In the genomic region with DNA sequence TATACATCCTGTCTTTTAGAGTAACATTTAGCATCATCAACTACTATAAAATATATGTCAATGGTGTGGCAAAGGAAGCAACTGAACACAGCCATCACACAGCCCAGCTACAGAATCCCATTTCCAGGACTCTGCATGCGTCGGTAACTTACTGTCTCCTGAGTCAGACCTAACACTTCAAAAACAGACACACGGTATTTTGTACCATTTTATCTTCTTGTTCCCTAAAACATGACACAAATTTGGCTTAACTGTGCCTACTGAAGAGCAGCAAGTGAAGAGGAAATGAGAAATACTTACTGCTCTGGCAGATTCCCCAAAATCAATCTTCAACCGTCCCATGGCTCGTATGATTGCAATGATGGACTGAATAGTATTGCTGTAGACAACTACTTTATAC, we compare ENCODE assay signal across 27 mouse cellular contexts. TPM values are rescaled to one million over a fixed set of nuclear protein-coding genes. Genes with fewer than 3 reads are reported as not detected.
DNase-seq lines count a peak whose midpoint lies in the region; TF ChIP-seq lines count a peak whose summit lies in the region.
"Had no signal": no experiment of that assay in that cellular context is flagged by ENCODE, and none has a peak within 500 bp of the region (broad histone marks: within the 10 kb centered on the region; RNA-seq: fewer than 3 reads in every experiment).

No protein-coding gene starts in this region.

- H3K27ac ChIP-seq in heart, adult 2 months, result no peak overlapping the region
- H3K27ac ChIP-seq in MEL (ENCODE audit: control insufficient read depth, low read depth, low read length), result no peak overlapping the region
- peak overlapping the region; percentile 6; the same call in 1 of the 2 replicates for H3K27ac ChIP-seq in small intestine, adult 2 months (ENCODE audit: insufficient read depth, low read depth, low read length)
- H3K27ac ChIP-seq in kidney, adult 2 months (ENCODE audit: insufficient read depth, low read depth, low read length), result no peak overlapping the region
- H3K27ac ChIP-seq: embryonic facial prominence, embryonic 10.5 days; embryonic facial prominence, embryonic 13.5 days; forebrain, embryonic 12.5 days; forebrain, embryonic 15.5 days; heart, embryonic 10.5 days; heart, embryonic 13.5 days; hindbrain, embryonic 12.5 days; hindbrain, embryonic 15.5 days had no signal

- TF ChIP-seq POLR2A in heart, adult 2 months (IDR thresholded peaks at IDR 0.05; ENCODE audit: insufficient read depth, low read depth, low read length), result no peak
- no peak for TF ChIP-seq POLR2A in MEL (IDR thresholded peaks at IDR 0.05; ENCODE audit: control insufficient read depth in 1 of 2, insufficient read depth in 1 of 2, low read depth in 1 of 2, low read length in 2 of 2, poor library complexity in 1 of 2)
- TF ChIP-seq POLR2A in small intestine, adult 2 months (IDR thresholded peaks at IDR 0.05; ENCODE audit: low read depth, low read length), result no peak
- TF ChIP-seq POLR2A in kidney, adult 2 months (IDR thresholded peaks at IDR 0.05; ENCODE audit: low read depth, low read length), result no peak

- no peak for TF ChIP-seq CTCF in heart, adult 2 months (IDR thresholded peaks at IDR 0.05)
- TF ChIP-seq CTCF in MEL (IDR thresholded peaks at IDR 0.05 in 2 of 3, conservative IDR thresholded peaks at IDR 0.05 in 1 of 3; ENCODE audit: control insufficient read depth in 1 of 3, insufficient read depth in 1 of 3, low read depth in 2 of 3, low read length in 3 of 3, poor library complexity in 1 of 3, severe bottlenecking in 1 of 3), result no peak
- no peak for TF ChIP-seq CTCF in small intestine, adult 2 months (IDR thresholded peaks at IDR 0.05; ENCODE audit: extremely low read depth, insufficient read length, insufficient replicate concordance, low read depth, low read length)
- no peak for TF ChIP-seq CTCF in kidney, adult 2 months (conservative IDR thresholded peaks at IDR 0.05; ENCODE audit: insufficient read depth, insufficient read length, low read depth, low read length)

- no peak overlapping the region for H3K4me3 ChIP-seq in heart, adult 2 months
- no peak overlapping the region for H3K4me3 ChIP-seq in MEL (ENCODE audit: control insufficient read depth in 1 of 2, insufficient read depth in 1 of 2, low read depth in 2 of 2, low read length in 2 of 2)
- H3K4me3 ChIP-seq in small intestine, adult 2 months (ENCODE audit: low read depth, low read length), result no peak overlapping the region
- H3K4me3 ChIP-seq in kidney, adult 2 months (ENCODE audit: insufficient read depth, low read depth, low read length), result no peak overlapping the region
- H3K4me3 ChIP-seq: embryonic facial prominence, embryonic 10.5 days; embryonic facial prominence, embryonic 13.5 days; erythroblast, embryonic 14.5 days; forebrain, embryonic 12.5 days; forebrain, embryonic 15.5 days; heart, embryonic 10.5 days; heart, embryonic 13.5 days; hindbrain, embryonic 12.5 days; hindbrain, embryonic 15.5 days had no signal

- peaks cover 1% of the 10 kb centered on the region for H3K4me1 ChIP-seq in heart, adult 2 months (ENCODE audit: control insufficient read depth, insufficient read depth, low read length)
- peaks cover under 1 to 27% of the 10 kb centered on the region in 2 experiments for H3K4me1 ChIP-seq in MEL (ENCODE audit: control insufficient read depth in 1 of 2, insufficient read depth in 2 of 2, low read length in 2 of 2)
- peaks cover 14% of the 10 kb centered on the region; the same call in 1 of the 2 replicates for H3K4me1 ChIP-seq in small intestine, adult 2 months (ENCODE audit: control insufficient read depth, insufficient read depth, insufficient read length, low read length)
- no peaks in the 10 kb centered on the region; the same call in 1 of the 2 replicates for H3K4me1 ChIP-seq in kidney, adult 2 months (ENCODE audit: control insufficient read depth, insufficient read depth, low read length)
- H3K4me1 ChIP-seq: forebrain, embryonic 12.5 days; forebrain, embryonic 15.5 days had no signal

- no peaks in the 10 kb centered on the region for H3K79me2 ChIP-seq in heart, adult 2 months (replicated peaks; ENCODE audit: control insufficient read depth, insufficient read depth, low read length)
- peaks cover 12% of the 10 kb centered on the region for H3K79me2 ChIP-seq in MEL (ENCODE audit: control insufficient read depth, insufficient read depth, low read length, poor library complexity)

- no peak for TF ChIP-seq RAD21 in MEL (IDR thresholded peaks at IDR 0.05; ENCODE audit: low read depth, low read length)

- peak; percentile 58 for DNase-seq in heart, adult 11 months
- DNase-seq in heart, adult 2 months, result no peak
- DNase-seq in A20 (ENCODE audit: low read depth, low spot score), result peak; percentile 12
- no peak for DNase-seq in MEL (ENCODE audit: low read depth, low spot score)
- no peak for DNase-seq in kidney, adult 2 months
- DNase-seq: adrenal gland, postnatal 14 days; cerebellum, adult 11-12 months; cerebellum, adult 8-10 months; cerebellum, postnatal 10 days; cerebellum, postnatal 36 days; embryo, embryonic 11 days; gastrocnemius, postnatal 36 days; heart, adult 18-20 months; heart, postnatal 14 days; heart, postnatal 4 days had no signal

- intact Hi-C loops in heart, adult 2 months (cut with DNase I), result no loop called here

- 0 out of 2 replicates have a peak, but pooled peaks cover 2% of the 10 kb centered on the region for H3K36me3 ChIP-seq in heart, adult 2 months (ENCODE audit: control insufficient read depth, insufficient read depth, low read length)
- H3K36me3 ChIP-seq in MEL (ENCODE audit: control insufficient read depth in 1 of 2, insufficient read depth in 2 of 2, low read length in 2 of 2), result peaks cover 29 to 36% of the 10 kb centered on the region in 2 experiments
- H3K36me3 ChIP-seq in small intestine, adult 2 months (ENCODE audit: control insufficient read depth, insufficient read depth, low read length), result peaks cover 27% of the 10 kb centered on the region
- H3K36me3 ChIP-seq in kidney, adult 2 months (ENCODE audit: control insufficient read depth, insufficient read depth, low read length), result peaks cover 1% of the 10 kb centered on the region

- no peaks in the 10 kb centered on the region for H3K27me3 ChIP-seq in heart, adult 2 months (ENCODE audit: control insufficient read depth, insufficient read depth, low read length)
- no peaks in the 10 kb centered on the region for H3K27me3 ChIP-seq in MEL (ENCODE audit: control insufficient read depth in 1 of 2, insufficient read depth in 2 of 2, low read length in 2 of 2)
- H3K27me3 ChIP-seq in small intestine, adult 2 months (ENCODE audit: control insufficient read depth, insufficient read depth, low read length), result no peaks in the 10 kb centered on the region
- no peaks in the 10 kb centered on the region for H3K27me3 ChIP-seq in kidney, adult 2 months (replicated peaks; ENCODE audit: control insufficient read depth, insufficient read depth, low read length)
- H3K27me3 ChIP-seq: embryonic facial prominence, embryonic 13.5 days; forebrain, embryonic 12.5 days; forebrain, embryonic 15.5 days; heart, embryonic 13.5 days; hindbrain, embryonic 12.5 days; hindbrain, embryonic 15.5 days; Patski had no signal

- H3K9ac ChIP-seq in heart, adult 2 months (ENCODE audit: low read depth, low read length), result no peak overlapping the region
- no peak overlapping the region for H3K9ac ChIP-seq in MEL (ENCODE audit: control insufficient read depth, low read depth, low read length, poor library complexity, severe bottlenecking)
- H3K9ac ChIP-seq: embryonic facial prominence, embryonic 13.5 days; forebrain, embryonic 12.5 days; forebrain, embryonic 15.5 days; heart, embryonic 13.5 days; hindbrain, embryonic 12.5 days; hindbrain, embryonic 15.5 days had no signal

- H3K9me3 ChIP-seq in MEL (replicated peaks; ENCODE audit: insufficient read depth, low read length), result no peaks in the 10 kb centered on the region
- H3K9me3 ChIP-seq: embryonic facial prominence, embryonic 10.5 days; embryonic facial prominence, embryonic 13.5 days; forebrain, embryonic 12.5 days; forebrain, embryonic 15.5 days; heart, embryonic 10.5 days; heart, embryonic 13.5 days; hindbrain, embryonic 12.5 days; hindbrain, embryonic 15.5 days had no signal

- no peak for TF ChIP-seq EP300 in heart, adult 2 months (IDR thresholded peaks at IDR 0.05; ENCODE audit: insufficient read depth, low read depth, low read length)
- peak in 1 of 2 experiments; percentile 27; a peak in 1 of 4 replicates for TF ChIP-seq EP300 in MEL (IDR thresholded peaks at IDR 0.05; ENCODE audit: low read depth in 1 of 2, low read length in 2 of 2)

- 74% methylated on average over 5 of the region's 5 CpGs for WGBS in heart, adult 2 months
- 77% methylated on average over 5 of the region's 5 CpGs for WGBS in small intestine, adult 2 months
- 81% methylated on average over 5 of the region's 5 CpGs for WGBS in kidney, adult 2 months

RNA-seq across cellular contexts. Expression of gene Gnai3, which starts 22.7 kb away (rescaled TPM):
- total RNA-seq in heart, adult 2 months (2021), result 10 to 100 TPM; 16.5 to 18.1 TPM
- 7.5 and 18.7 TPM in 2 replicates for polyA plus RNA-seq in heart, adult 2 months (2012; rRNA removed)
- total RNA-seq in MEL (2012; rRNA removed), result 92.1 and 111 TPM in 2 replicates
- polyA plus RNA-seq in MEL (2012; ENCODE audit: insufficient read depth in 1 of 2, insufficient read length in 2 of 2, low read depth in 1 of 2, low replicate concordance in 2 of 2, missing spikeins in 1 of 2), result 10 to 100 TPM; 74.2 to 96.4 TPM
- polyA plus RNA-seq in small intestine, adult 2 months (2012; rRNA removed), result 5.4 and 14.8 TPM in 2 replicates
- polyA plus RNA-seq in kidney, adult 2 months (2012; rRNA removed), result 21.3 and 31.0 TPM in 2 replicates

RNA-seq across cellular contexts. Expression of gene Gnat2, which starts 30.7 kb away (rescaled TPM):
- total RNA-seq in heart, adult 2 months (2021), result under 1 TPM in 1 of 2 experiments, not detected in 1; 0.11 TPM
- polyA plus RNA-seq in heart, adult 2 months (2012; rRNA removed), result not detected in 2 replicates
- 4.7 and 6.4 TPM in 2 replicates for total RNA-seq in MEL (2012; rRNA removed)
- polyA plus RNA-seq in MEL (2012; ENCODE audit: insufficient read depth in 1 of 2, insufficient read length in 2 of 2, low read depth in 1 of 2, low replicate concordance in 2 of 2, missing spikeins in 1 of 2), result 10 to 100 TPM in 1 of 2 experiments, not detected in 1; 12.4 TPM
- 0.86 and 0.91 TPM in 2 replicates for polyA plus RNA-seq in small intestine, adult 2 months (2012; rRNA removed)
- 0.61 TPM in 2 replicates for polyA plus RNA-seq in kidney, adult 2 months (2012; rRNA removed)

RNA-seq across cellular contexts. Expression of gene Gpr61, which starts 31.4 kb away (rescaled TPM):
- total RNA-seq in heart, adult 2 months (2021), result not detected
- 0.04 TPM in 1 of 2 replicates, not detected in the other for polyA plus RNA-seq in heart, adult 2 months (2012; rRNA removed)
- total RNA-seq in MEL (2012; rRNA removed), result 0.04 and 0.07 TPM in 2 replicates
- polyA plus RNA-seq in MEL (2012; ENCODE audit: insufficient read depth in 1 of 2, insufficient read length in 2 of 2, low read depth in 1 of 2, low replicate concordance in 2 of 2, missing spikeins in 1 of 2), result under 1 TPM in 1 of 2 experiments, not detected in 1; 0.07 TPM
- 0.05 TPM in 1 of 2 replicates, not detected in the other for polyA plus RNA-seq in small intestine, adult 2 months (2012; rRNA removed)
- not detected in 2 replicates for polyA plus RNA-seq in kidney, adult 2 months (2012; rRNA removed)
- total RNA-seq: adrenal gland, postnatal 14 days; gastrocnemius, adult 8-10 months; gastrocnemius, postnatal 36 days; heart, adult 18-20 months; heart, postnatal 14 days; heart, postnatal 4 days had no signal
- polyA plus RNA-seq: erythroblast, embryonic 14.5 days; heart, embryonic 13.5 days had no signal

RNA-seq across cellular contexts. Expression of gene Ampd2, which starts 36.8 kb away (rescaled TPM):
- total RNA-seq in heart, adult 2 months (2021), result 1 to 10 TPM; 4.1 to 4.6 TPM
- polyA plus RNA-seq in heart, adult 2 months (2012; rRNA removed), result 25.9 and 26.3 TPM in 2 replicates
- total RNA-seq in MEL (2012; rRNA removed), result 54.9 and 69.1 TPM in 2 replicates
- polyA plus RNA-seq in MEL (2012; ENCODE audit: insufficient read depth in 1 of 2, insufficient read length in 2 of 2, low read depth in 1 of 2, low replicate concordance in 2 of 2, missing spikeins in 1 of 2), result 100 to 1,000 TPM in 1 of 2 experiments, not detected in 1; 201 TPM
- 88.8 and 107 TPM in 2 replicates for polyA plus RNA-seq in small intestine, adult 2 months (2012; rRNA removed)
- 59.0 and 86.6 TPM in 2 replicates for polyA plus RNA-seq in kidney, adult 2 months (2012; rRNA removed)

Comparison
In these comparisons a context has a peak if more than half of its experiments do, and no peak if none do; other contexts are left out.
1. DNase-seq: peak in heart, adult 11 months (single experiment) and A20 (single experiment); none in heart, adult 2 months (0 of 2), MEL (single experiment) and kidney, adult 2 months (single experiment).